Mouse (Mus musculus): Measurements from ENCODE around the gene Negr1. TPM values are rescaled to one million over a fixed set of nuclear protein-coding genes. Genes with fewer than 3 reads are reported as not detected.

Gene Negr1
- polyA plus RNA-seq, 1 experiment from 2014 or later, result 8.8 TPM

DNA sequence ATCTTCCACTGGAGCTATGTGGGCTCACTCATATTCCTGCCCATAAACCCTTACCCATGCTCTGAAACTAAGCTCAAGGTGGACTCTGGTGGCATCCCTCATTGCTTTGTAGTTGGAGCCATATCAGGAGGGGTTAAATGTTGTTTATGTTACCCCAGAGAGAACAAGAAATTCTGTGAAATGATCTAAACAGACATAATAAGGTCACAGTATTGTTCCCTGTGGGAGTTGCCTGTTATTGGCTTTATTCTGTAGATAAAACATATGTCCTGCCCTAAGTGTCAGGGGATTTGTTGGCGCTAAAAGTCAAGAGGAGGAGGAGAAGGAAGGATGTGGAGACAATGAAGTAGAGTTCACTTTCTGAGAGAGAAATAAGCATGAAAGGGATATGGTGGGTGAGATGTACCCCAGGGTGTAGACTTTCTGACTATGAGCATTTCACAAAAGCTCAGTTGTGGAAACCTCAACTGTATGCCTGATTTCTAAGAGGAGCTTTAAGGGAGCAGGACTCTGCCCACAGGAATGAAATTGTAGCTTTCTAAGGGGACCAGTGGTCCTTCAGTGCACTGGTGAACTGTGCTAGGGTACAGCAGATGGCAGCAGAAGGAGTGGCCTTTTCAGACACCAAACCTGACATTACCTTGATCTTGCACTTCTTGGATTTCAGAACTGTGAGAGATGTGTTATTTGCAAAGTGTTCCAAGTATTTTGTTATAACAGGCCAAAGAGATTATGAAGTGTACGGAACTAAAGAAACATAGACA is 368.3 kb downstream of the Negr1 start:
- ATAC-seq (ENCODE audit: low FRiP score, low read depth), result no peak
- Histone ChIP-seq H3K4me2 (replicated peaks) (no peak overlapping the region), H3K36me3 (no peaks in the 10 kb centered on the region), H3K4me3 (no peak overlapping the region), H3K9me3 (no peaks in the 10 kb centered on the region), H3K27me3 (replicated peaks) (no peaks in the 10 kb centered on the region), H3K9ac (no peak overlapping the region), H3K4me1 (no peaks in the 10 kb centered on the region), H3K27ac (no peak overlapping the region)
- WGBS, result 82% methylated on average over 2 of the region's 2 CpGs

DNA sequence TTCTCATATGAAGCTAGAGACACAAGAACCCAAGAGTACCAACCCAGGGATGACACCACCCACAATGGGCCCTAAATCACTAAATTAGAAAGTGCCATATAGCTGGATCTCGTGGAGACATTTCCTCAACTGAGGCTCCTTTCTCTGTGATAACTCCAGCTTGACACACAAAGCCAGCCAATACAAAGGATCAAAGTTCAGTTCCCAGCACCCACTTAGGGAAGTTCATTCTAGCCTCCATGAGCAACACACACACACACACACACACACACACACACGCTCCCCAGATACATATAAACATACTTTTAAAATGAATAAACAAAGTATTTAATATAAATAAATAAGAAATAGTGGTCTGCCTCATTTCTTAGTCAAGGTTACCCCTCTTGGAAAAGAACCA is 369.4 kb downstream of the Negr1 start:
- Histone ChIP-seq H3K36me3 (no peaks in the 10 kb centered on the region), H3K4me3 (no peak overlapping the region), H3K4me1 (no peaks in the 10 kb centered on the region), H3K27me3 (replicated peaks) (no peaks in the 10 kb centered on the region), H3K9me3 (no peaks in the 10 kb centered on the region), H3K4me2 (replicated peaks) (no peak overlapping the region), H3K27ac (no peak overlapping the region), H3K9ac (no peak overlapping the region)
- no peak for ATAC-seq (ENCODE audit: low FRiP score, low read depth)
- 71% methylated on average over 2 of the region's 2 CpGs for WGBS

DNA sequence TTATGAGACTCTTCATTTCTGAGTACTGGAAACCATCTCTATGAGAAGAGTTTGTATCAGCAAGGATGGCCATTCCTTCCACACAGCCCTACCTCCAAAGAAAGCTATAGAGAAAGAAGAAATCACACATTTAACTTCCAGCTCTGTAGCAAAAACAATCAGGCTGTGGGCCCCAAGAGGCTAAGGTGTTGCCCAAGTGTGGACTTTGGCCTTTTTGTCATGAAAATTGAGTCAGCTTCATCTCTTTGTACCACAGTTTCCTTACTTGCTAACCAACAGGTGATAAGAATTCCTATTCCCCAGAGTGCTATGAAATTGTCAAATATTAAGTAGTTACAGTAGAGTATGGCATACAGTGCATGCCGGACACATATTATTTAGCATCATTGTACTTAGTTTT is 369.9 kb downstream of the Negr1 start:
- Histone ChIP-seq H3K27me3 (replicated peaks) (no peaks in the 10 kb centered on the region), H3K36me3 (no peaks in the 10 kb centered on the region), H3K9ac (no peak overlapping the region), H3K27ac (no peak overlapping the region), H3K4me3 (no peak overlapping the region), H3K4me1 (no peaks in the 10 kb centered on the region), H3K9me3 (no peaks in the 10 kb centered on the region), H3K4me2 (replicated peaks) (no peak overlapping the region)
- 89% methylated on average over 1 of the region's 1 CpGs for WGBS
- no peak for ATAC-seq (ENCODE audit: low FRiP score, low read depth)

DNA sequence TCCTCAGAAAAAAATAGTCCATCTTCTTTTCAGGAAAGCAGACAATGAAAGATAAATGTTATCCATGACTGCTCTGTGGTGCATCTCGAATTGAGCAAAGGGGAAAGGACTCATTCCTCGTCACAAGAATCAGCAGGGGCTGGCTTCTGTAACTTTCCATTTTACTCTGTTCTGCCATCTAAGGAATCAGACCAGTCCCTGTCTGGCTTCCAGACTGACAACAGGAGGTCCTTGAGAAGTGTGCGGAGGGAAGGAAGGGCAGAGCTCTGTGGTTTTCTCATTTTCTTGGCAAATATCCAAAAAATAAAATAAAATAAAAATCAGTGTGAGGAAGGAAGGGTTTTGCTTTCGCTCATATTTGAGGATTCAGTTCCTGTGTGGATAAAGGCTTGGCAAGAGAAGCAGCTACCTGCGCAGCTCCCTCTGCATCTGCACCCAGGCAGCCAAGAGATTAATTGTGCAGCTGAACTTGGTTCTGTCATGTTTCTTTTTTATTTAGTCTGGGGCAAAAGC is 373.2 kb downstream of the Negr1 start:
- Histone ChIP-seq H3K4me2 (replicated peaks) (no peak overlapping the region), H3K36me3 (no peaks in the 10 kb centered on the region), H3K4me3 (no peak overlapping the region), H3K9ac (no peak overlapping the region), H3K9me3 (no peaks in the 10 kb centered on the region), H3K4me1 (peaks cover 2% of the 10 kb centered on the region; the same call in 1 of the 2 replicates), H3K27me3 (replicated peaks) (no peaks in the 10 kb centered on the region), H3K27ac (no peak overlapping the region)
- WGBS, result 61% methylated on average over 5 of the region's 5 CpGs
- no peak for ATAC-seq (ENCODE audit: low FRiP score, low read depth)

DNA sequence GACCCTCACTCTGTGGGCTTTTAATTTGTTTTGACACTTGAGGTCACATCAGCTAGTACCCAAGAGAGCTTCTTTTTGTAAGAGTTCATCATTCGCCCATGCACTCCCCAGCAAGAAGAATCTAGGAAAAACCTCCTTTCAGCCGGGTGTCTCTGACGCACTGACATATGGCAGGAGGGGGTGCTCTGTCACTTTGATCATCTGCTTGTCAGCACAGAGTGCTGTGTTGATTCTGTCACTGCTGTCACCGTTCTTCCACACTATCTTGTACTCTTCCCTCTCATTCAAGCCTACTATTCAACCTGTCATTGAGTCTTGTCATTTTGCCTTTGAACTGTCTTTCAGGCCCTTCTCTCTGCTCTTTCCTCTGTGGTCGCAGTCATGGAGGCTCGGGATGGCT is 385.8 kb downstream of the Negr1 start:
- Histone ChIP-seq H3K4me2 (replicated peaks) (no peak overlapping the region), H3K4me1 (no peaks in the 10 kb centered on the region), H3K9me3 (no peaks in the 10 kb centered on the region), H3K36me3 (no peaks in the 10 kb centered on the region), H3K4me3 (no peak overlapping the region), H3K27ac (no peak overlapping the region), H3K27me3 (replicated peaks) (no peaks in the 10 kb centered on the region), H3K9ac (no peak overlapping the region)
- no peak for ATAC-seq (ENCODE audit: low FRiP score, low read depth)
- WGBS, result 76% methylated on average over 6 of the region's 6 CpGs

DNA sequence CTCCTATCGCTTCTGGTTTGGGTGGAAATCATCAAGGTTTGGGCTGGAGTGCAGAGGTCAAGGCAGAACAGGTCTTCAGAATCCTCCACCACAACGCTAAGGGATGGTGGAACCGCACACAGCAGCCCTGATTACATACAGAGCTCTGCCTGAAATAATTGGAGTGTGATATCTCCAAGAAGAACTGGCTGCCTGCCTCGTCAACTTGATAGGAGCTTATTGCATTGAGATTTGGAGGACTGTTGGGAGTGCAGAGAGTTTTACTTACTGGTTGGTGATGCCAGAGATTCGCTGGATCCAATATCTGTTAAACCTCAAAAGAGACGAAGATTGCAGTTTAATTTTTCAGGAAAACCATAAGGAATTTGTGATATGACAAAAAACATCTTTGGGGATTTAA is 391.4 kb downstream of the Negr1 start:
- Histone ChIP-seq H3K4me2 (replicated peaks) (no peak overlapping the region), H3K27me3 (replicated peaks) (no peaks in the 10 kb centered on the region), H3K36me3 (no peaks in the 10 kb centered on the region), H3K9me3 (no peaks in the 10 kb centered on the region), H3K4me3 (no peak overlapping the region), H3K4me1 (no peaks in the 10 kb centered on the region), H3K9ac (no peak overlapping the region), H3K27ac (no peak overlapping the region)
- ATAC-seq (ENCODE audit: low FRiP score, low read depth), result no peak
- 89% methylated on average over 6 of the region's 6 CpGs for WGBS

DNA sequence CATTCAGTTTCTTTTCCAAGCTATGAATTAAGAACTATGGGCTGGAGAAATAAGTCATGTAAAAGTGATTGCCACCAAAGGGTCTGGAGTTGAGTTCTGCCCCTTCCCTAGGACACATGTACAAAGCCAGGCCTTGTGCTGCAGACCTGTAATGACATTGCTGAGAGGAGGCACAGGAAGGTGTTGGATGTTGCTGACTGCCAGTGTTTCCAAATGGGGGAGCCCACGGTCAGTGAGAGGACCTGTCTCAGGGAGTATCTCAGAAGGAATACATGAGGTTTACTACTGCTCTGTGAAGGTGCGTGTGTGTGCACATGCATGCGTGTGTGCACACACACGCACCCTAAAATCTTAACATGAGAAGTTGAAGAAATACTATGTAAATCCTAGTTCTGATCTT is 393.5 kb downstream of the Negr1 start:
- no peak overlapping the region for H3K9ac ChIP-seq
- WGBS, result 88% methylated on average over 4 of the region's 4 CpGs

DNA sequence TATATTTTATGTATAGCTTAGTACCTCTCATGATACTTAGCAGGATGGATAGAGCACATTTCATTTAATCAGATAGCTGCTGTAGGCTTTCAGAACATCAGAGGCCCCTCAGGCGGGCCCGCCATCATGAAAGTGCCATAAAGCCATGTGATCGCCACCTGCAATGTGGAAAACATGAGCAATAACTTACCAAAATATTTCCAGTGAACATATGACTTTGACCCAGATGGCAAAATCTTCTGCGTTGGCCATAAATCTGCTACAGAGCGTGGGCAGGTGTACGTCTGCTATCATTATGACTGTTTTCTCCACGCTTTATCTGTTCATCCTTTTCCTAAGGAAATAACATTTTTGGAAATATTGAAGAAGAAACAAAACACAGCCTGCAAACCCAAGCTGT is 397.0 kb downstream of the Negr1 start:
- Histone ChIP-seq H3K4me2 (replicated peaks) (no peak overlapping the region), H3K9me3 (no peaks in the 10 kb centered on the region), H3K4me1 (no peaks in the 10 kb centered on the region), H3K27ac (no peak overlapping the region), H3K9ac (no peak overlapping the region), H3K36me3 (no peaks in the 10 kb centered on the region), H3K4me3 (no peak overlapping the region), H3K27me3 (replicated peaks) (no peaks in the 10 kb centered on the region)
- 91% methylated on average over 7 of the region's 7 CpGs for WGBS
- ATAC-seq (ENCODE audit: low FRiP score, low read depth), result no peak

More for the DNA sequence above, 393.5 kb downstream of the Negr1 start:
- Histone ChIP-seq H3K4me3 (no peak overlapping the region), H3K27ac (no peak overlapping the region), H3K4me2 (replicated peaks) (no peak overlapping the region), H3K27me3 (replicated peaks) (no peaks in the 10 kb centered on the region), H3K36me3 (no peaks in the 10 kb centered on the region), H3K9me3 (no peaks in the 10 kb centered on the region), H3K4me1 (no peaks in the 10 kb centered on the region)
- no peak for ATAC-seq (ENCODE audit: low FRiP score, low read depth)

DNA sequence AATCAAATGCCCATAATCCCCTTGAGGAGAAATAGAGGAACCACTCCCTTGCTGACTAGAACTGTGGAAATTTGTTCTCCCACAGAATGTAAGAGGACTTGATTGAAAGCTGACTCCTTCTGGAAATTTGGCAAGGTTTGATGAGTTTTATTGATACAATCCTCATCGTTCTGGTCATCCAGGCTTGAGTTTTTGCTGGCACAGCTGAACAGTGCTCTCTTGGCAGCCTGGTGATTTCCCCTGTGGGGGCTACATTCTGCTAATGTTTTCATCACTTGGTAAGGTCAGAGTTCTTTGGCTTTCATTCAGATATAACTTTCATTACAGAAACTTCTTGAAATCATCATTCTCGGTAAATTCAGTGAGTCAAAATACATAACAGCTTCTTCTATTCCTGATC is 407.2 kb downstream of the Negr1 start:
- WGBS, result 87% methylated on average over 2 of the region's 2 CpGs

DNA sequence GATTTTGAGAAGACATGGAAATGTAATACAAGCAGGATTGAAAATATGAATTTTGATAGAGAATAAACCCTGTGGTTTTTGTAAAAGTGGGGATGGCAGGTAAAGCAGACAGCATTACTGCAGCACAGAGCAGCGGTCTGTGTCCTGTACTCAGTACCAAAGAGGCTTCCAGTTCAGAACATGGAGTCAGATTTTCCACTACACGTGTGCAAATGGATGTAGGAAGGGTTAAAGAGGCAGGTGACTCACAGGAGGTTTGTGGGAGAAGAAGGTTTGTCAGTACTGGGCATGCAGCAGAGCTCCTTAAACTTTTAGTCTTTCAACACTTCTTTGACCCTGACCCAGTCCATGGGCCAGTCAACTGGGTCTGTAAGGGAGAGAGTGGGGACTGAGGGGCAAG is 409.5 kb downstream of the Negr1 start:
- no peak overlapping the region for H3K4me3 ChIP-seq
- WGBS, result 90% methylated on average over 2 of the region's 2 CpGs
- no peaks in the 10 kb centered on the region for H3K36me3 ChIP-seq
- no peaks in the 10 kb centered on the region for H3K27me3 ChIP-seq (replicated peaks)
- no peaks in the 10 kb centered on the region for H3K9me3 ChIP-seq
- no peak overlapping the region for H3K4me2 ChIP-seq (replicated peaks)
- no peak overlapping the region for H3K9ac ChIP-seq
- no peak overlapping the region for H3K27ac ChIP-seq
- ATAC-seq (ENCODE audit: low FRiP score, low read depth), result no peak
- no peaks in the 10 kb centered on the region for H3K4me1 ChIP-seq

More for the DNA sequence above, 407.2 kb downstream of the Negr1 start:
- no peak overlapping the region for H3K4me3 ChIP-seq
- H3K36me3 ChIP-seq, result no peaks in the 10 kb centered on the region
- no peak overlapping the region for H3K27ac ChIP-seq
- H3K27me3 ChIP-seq (replicated peaks), result no peaks in the 10 kb centered on the region
- H3K4me2 ChIP-seq (replicated peaks), result no peak overlapping the region
- H3K9me3 ChIP-seq, result no peaks in the 10 kb centered on the region
- ATAC-seq (ENCODE audit: low FRiP score, low read depth), result no peak
- no peaks in the 10 kb centered on the region for H3K4me1 ChIP-seq
- no peak overlapping the region for H3K9ac ChIP-seq

DNA sequence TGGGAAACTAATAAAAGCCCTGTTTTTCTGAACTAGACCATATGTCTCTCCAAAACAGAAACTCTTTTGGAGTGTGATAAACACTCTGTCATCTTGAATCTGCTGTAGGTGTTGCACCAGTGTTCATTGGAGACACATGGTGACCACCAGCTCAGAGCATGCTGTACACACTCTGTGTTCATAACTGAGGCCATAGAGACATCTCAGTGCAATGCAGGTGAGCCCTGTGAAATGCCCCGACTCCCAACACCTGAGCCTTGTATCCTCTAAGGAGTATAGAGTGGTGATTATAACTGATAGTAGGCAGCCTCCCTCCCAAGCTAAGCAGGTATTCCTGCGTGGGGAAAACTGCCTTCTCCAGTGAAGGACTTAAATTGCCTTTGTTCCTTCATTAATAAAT is 415.2 kb downstream of the Negr1 start:
- WGBS, result 75% methylated on average over 2 of the region's 2 CpGs
- Histone ChIP-seq H3K27ac (no peak overlapping the region), H3K4me3 (no peak overlapping the region), H3K36me3 (no peaks in the 10 kb centered on the region), H3K27me3 (replicated peaks) (no peaks in the 10 kb centered on the region), H3K9me3 (no peaks in the 10 kb centered on the region), H3K4me1 (no peaks in the 10 kb centered on the region), H3K9ac (no peak overlapping the region), H3K4me2 (replicated peaks) (no peak overlapping the region)
- ATAC-seq (ENCODE audit: low FRiP score, low read depth), result no peak

DNA sequence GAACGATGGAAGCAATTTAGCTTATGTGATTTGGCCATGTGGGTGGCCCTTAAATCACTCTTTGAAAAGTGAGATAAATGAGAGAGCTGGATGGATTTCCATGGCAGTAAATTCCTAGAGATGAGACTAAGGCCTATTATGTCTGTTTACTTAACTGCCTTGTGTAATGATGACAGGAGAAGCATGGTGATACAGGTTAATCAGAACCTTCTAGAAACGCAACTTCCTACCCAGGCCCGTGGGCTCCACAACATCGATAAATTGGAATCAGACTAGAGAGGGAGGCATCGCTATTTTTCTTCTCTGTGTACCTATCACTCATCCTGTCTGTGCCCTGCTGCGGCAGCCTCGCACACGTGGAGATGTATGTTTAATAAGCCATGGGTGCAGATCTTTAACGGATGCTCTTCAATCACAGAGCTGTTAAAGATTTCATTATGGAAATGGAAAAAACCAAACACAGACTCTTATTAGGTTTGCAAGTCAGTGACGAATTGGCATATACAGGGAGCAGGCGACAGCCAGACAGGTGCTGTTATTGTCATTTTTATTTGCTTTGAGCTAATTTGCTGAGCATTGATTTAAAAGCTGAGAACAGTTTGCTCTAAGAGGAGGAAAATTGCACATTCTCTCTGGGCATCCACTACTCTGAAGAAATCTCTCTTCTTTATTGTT is 418.6 kb downstream of the Negr1 start:
- Histone ChIP-seq H3K4me1 (0 out of 2 replicates have a peak, but pooled peaks cover 3% of the 10 kb centered on the region), H3K36me3 (no peaks in the 10 kb centered on the region), H3K27me3 (replicated peaks) (no peaks in the 10 kb centered on the region), H3K4me2 (replicated peaks) (no peak overlapping the region), H3K4me3 (no peak overlapping the region), H3K9ac (no peak overlapping the region), H3K9me3 (no peaks in the 10 kb centered on the region), H3K27ac (no peak overlapping the region)
- ATAC-seq (ENCODE audit: low FRiP score, low read depth), result peak; percentile 59; the same call in 1 of the 2 replicates
- 59% methylated on average over 11 of the region's 11 CpGs for WGBS
